Mouse (Mus musculus): ENCODE data around the gene Gm11011. TPM values are rescaled to one million over a fixed set of nuclear protein-coding genes. Genes with fewer than 3 reads are reported as not detected.
A peak's percentile ranks its signal among the peaks of the same experiment; 100 is the strongest.

Gene Gm11011
- polyA plus RNA-seq, 2 experiments, result not detected

- no peak overlapping the region for H3K9ac ChIP-seq (ENCODE audit: low read depth, low read length, severe bottlenecking)
- H3K27me3 ChIP-seq (ENCODE audit: control insufficient read depth, insufficient read depth, low read length), result no peaks in the 10 kb centered on the region
- H3K4me2 ChIP-seq (replicated peaks; ENCODE audit: low read depth, low read length, severe bottlenecking), result no peak overlapping the region
- ATAC-seq (ENCODE audit: low FRiP score, low read depth) (no peak), DNase-seq (ENCODE audit: low spot score) (no peak)
- H3K9me3 ChIP-seq (ENCODE audit: control insufficient read depth, low read length), result no peaks in the 10 kb centered on the region
- no peaks in the 10 kb centered on the region for H3K36me3 ChIP-seq (ENCODE audit: control insufficient read depth, insufficient read depth, low read length)
- H3K27ac ChIP-seq (replicated peaks; ENCODE audit: low read depth, low read length), result no peak overlapping the region
- TF ChIP-seq POLR2A (IDR thresholded peaks at IDR 0.05; ENCODE audit: borderline replicate concordance, extremely low read depth, insufficient read depth, insufficient read length), result no peak
- H3K4me3 ChIP-seq (replicated peaks; ENCODE audit: low read length), result no peak overlapping the region
- H3K4me1 ChIP-seq (ENCODE audit: control insufficient read depth, insufficient read depth, low read length), result peaks cover 22% of the 10 kb centered on the region
- WGBS, result 17% methylated on average over 7 of the region's 7 CpGs
Measured at GRCm38 (mm10) chr2:169611557-169611956, 24.0 kb upstream of the Gm11011 start.

DNA sequence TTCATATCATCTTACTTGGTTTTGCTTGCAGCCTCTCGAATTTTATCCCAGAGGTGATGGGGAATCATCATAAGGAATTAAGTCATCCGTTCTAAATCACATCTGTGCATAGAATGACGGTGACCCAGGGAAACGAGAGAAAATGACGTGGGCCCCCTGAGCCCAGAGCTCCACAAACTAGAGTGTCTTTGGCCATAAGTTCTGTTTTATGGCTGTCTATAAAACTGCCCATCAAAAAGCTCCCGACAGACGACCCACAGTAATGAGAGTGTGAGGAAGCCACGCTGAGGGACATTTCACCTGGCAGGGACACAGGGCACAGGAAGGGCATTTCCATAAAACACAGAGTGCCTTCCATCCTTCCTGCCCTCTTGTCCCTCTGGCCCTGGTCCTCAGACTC lies 23.3 kb upstream of the Gm11011 start:
- no peak for DNase-seq (ENCODE audit: low spot score)
- Histone ChIP-seq H3K4me1 (ENCODE audit: control insufficient read depth, insufficient read depth, low read length) (peaks cover 22% of the 10 kb centered on the region), H3K9me3 (ENCODE audit: control insufficient read depth, low read length) (no peaks in the 10 kb centered on the region), H3K27ac (replicated peaks; ENCODE audit: low read depth, low read length) (no peak overlapping the region), H3K4me3 (replicated peaks; ENCODE audit: low read length) (no peak overlapping the region), H3K4me2 (replicated peaks; ENCODE audit: low read depth, low read length, severe bottlenecking) (no peak overlapping the region), H3K27me3 (ENCODE audit: control insufficient read depth, insufficient read depth, low read length) (no peaks in the 10 kb centered on the region), H3K9ac (ENCODE audit: low read depth, low read length, severe bottlenecking) (no peak overlapping the region), H3K36me3 (ENCODE audit: control insufficient read depth, insufficient read depth, low read length) (no peaks in the 10 kb centered on the region)
- no peak for TF ChIP-seq POLR2A (IDR thresholded peaks at IDR 0.05; ENCODE audit: borderline replicate concordance, extremely low read depth, insufficient read depth, insufficient read length)
- no peak for ATAC-seq (ENCODE audit: low FRiP score, low read depth)
- 16% methylated on average over 8 of the region's 8 CpGs for WGBS

- ATAC-seq (ENCODE audit: low FRiP score, low read depth) (no peak), DNase-seq (ENCODE audit: low spot score) (no peak)
- TF ChIP-seq POLR2A (IDR thresholded peaks at IDR 0.05; ENCODE audit: borderline replicate concordance, extremely low read depth, insufficient read depth, insufficient read length), result no peak
- Histone ChIP-seq H3K9ac (ENCODE audit: low read depth, low read length, severe bottlenecking) (no peak overlapping the region), H3K36me3 (ENCODE audit: control insufficient read depth, insufficient read depth, low read length) (no peaks in the 10 kb centered on the region), H3K27me3 (ENCODE audit: control insufficient read depth, insufficient read depth, low read length) (no peaks in the 10 kb centered on the region), H3K4me2 (replicated peaks; ENCODE audit: low read depth, low read length, severe bottlenecking) (0 out of 2 replicates have a peak overlapping the region, but pooled peaks have one; percentile 9), H3K9me3 (ENCODE audit: control insufficient read depth, low read length) (no peaks in the 10 kb centered on the region), H3K4me3 (replicated peaks; ENCODE audit: low read length) (no peak overlapping the region), H3K27ac (replicated peaks; ENCODE audit: low read depth, low read length) (no peak overlapping the region), H3K4me1 (ENCODE audit: control insufficient read depth, insufficient read depth, low read length) (peaks cover 22% of the 10 kb centered on the region)
- 12% methylated on average over 13 of the region's 13 CpGs for WGBS
Measured at GRCm38 (mm10) chr2:169609956-169610355, 22.4 kb upstream of the Gm11011 start.

DNA sequence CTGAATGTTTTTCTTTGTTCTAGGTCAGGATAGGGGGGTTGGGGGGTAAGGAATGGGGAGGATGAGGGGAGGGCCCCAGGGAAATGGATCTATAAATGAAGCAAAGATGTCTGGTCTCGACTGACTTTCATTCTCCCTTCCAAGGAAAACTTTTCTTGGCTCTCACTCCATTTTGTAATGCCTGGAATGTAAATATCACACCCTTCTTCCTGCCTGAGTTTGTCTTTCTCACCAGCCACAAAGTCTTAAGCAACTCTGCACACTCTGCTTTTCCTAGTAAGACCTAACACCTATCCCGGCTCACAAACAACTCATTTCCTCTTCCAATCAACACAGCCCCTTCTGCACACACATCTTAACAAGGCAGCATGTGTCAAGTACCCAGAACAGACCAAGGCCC lies 20.2 kb upstream of the Gm11011 start:
- Histone ChIP-seq H3K4me1 (ENCODE audit: control insufficient read depth, insufficient read depth, low read length) (peaks cover 14% of the 10 kb centered on the region), H3K27me3 (ENCODE audit: control insufficient read depth, insufficient read depth, low read length) (no peaks in the 10 kb centered on the region), H3K4me3 (replicated peaks; ENCODE audit: low read length) (no peak overlapping the region), H3K9ac (ENCODE audit: low read depth, low read length, severe bottlenecking) (no peak overlapping the region), H3K27ac (replicated peaks; ENCODE audit: low read depth, low read length) (no peak overlapping the region), H3K4me2 (replicated peaks; ENCODE audit: low read depth, low read length, severe bottlenecking) (no peak overlapping the region), H3K36me3 (ENCODE audit: control insufficient read depth, insufficient read depth, low read length) (no peaks in the 10 kb centered on the region), H3K9me3 (ENCODE audit: control insufficient read depth, low read length) (no peaks in the 10 kb centered on the region)
- 23% methylated on average over 2 of the region's 2 CpGs for WGBS
- DNase-seq (ENCODE audit: low spot score) (peak; percentile 56), ATAC-seq (ENCODE audit: low FRiP score, low read depth) (no peak; the same call in 1 of the 2 replicates)
- TF ChIP-seq POLR2A (IDR thresholded peaks at IDR 0.05; ENCODE audit: borderline replicate concordance, extremely low read depth, insufficient read depth, insufficient read length), result no peak

DNA sequence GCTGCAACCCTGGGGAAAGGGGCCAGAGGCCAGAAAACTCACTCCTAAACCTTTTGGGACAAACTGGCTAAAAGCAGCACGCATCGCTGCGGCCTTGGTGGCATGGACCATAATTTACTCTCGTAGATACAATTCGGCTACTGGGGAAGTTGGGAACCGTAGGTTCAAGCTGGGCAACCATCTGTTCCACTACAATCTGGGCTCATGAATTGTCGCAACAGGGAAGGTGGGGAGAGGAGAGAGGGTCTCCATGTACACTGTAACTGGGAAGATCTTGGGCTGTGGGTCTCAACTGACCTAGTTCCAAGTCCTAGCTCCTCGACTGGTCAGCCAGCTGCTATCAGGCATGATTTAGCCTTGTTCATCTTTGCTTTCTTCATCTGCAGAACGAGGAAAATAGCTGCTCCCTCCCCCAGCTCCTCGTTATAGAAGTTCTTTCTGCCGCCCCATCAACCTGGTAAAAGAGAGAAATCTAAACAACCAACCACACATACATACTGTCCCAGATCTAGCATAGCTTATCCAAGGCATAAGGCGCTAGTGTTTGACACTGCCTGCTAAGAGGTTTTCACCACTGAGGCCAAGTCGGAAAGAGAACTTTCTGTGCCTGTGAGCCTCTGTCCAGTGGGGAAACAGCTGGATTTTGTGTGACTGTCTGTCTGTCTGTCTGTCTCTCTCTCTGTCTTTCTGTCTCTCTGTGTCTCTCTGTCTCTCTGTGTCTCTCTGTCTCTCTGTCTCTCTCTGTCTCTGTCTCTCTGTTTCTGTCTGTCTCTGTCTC lies 19.5 kb upstream of the Gm11011 start:
- ATAC-seq (ENCODE audit: low FRiP score, low read depth), result no peak
- Histone ChIP-seq H3K36me3 (ENCODE audit: control insufficient read depth, insufficient read depth, low read length) (no peaks in the 10 kb centered on the region), H3K9me3 (ENCODE audit: control insufficient read depth, low read length) (no peaks in the 10 kb centered on the region), H3K4me3 (replicated peaks; ENCODE audit: low read length) (no peak overlapping the region), H3K4me2 (replicated peaks; ENCODE audit: low read depth, low read length, severe bottlenecking) (no peak overlapping the region), H3K27me3 (ENCODE audit: control insufficient read depth, insufficient read depth, low read length) (no peaks in the 10 kb centered on the region), H3K4me1 (ENCODE audit: control insufficient read depth, insufficient read depth, low read length) (peaks cover 14% of the 10 kb centered on the region), H3K9ac (ENCODE audit: low read depth, low read length, severe bottlenecking) (no peak overlapping the region), H3K27ac (replicated peaks; ENCODE audit: low read depth, low read length) (no peak overlapping the region)
- WGBS, result 71% methylated on average over 13 of the region's 13 CpGs
- no peak for TF ChIP-seq POLR2A (IDR thresholded peaks at IDR 0.05; ENCODE audit: borderline replicate concordance, extremely low read depth, insufficient read depth, insufficient read length)
- DNase-seq (ENCODE audit: low spot score), result no peak

Measured in limb, embryonic 14.5 days (tissue).